Mouse (Mus musculus) embryonic facial prominence, embryonic 12.5 days (tissue): ENCODE data around the gene Spi1. TPM values are rescaled to one million over a fixed set of nuclear protein-coding genes. Genes with fewer than 3 reads are reported as not detected.
A peak's percentile ranks its signal among the peaks of the same experiment; 100 is the strongest.

Experiments
- ATAC-seq: fragments of 200-750 bp; cut with Nextera tagmentation; 2 replicates; pipeline ENCODE4 v1.8.0; 2017; ENCODE audit not compliant: insufficient number of reproducible peaks, insufficient read depth, low FRiP score, low TSS enrichment
- H3K27ac ChIP-seq: fragments of 300-500 bp; sonication (generic); 2 replicates; pipeline ENCODE4 v1.5.1; 2016; ENCODE audit warnings: mild to moderate bottlenecking
- H3K27me3 ChIP-seq: fragments of 300-500 bp; sonication (generic); 2 replicates; pipeline ENCODE4 v1.6.1; 2016; ENCODE audit warnings: mild to moderate bottlenecking, moderate library complexity
- H3K36me3 ChIP-seq: fragments of 300-500 bp; sonication (generic); 2 replicates; pipeline ENCODE4 v1.6.1; 2016; ENCODE audit warnings: mild to moderate bottlenecking
- H3K4me1 ChIP-seq: fragments of 300-500 bp; sonication (generic); 2 replicates; pipeline ENCODE4 v1.6.1; 2016
- H3K4me2 ChIP-seq: fragments of 300-500 bp; sonication (generic); replicated peaks from 2 replicates; pipeline ENCODE4 v1.6.1; 2016; ENCODE audit warnings: mild to moderate bottlenecking, moderate library complexity
- H3K4me3 ChIP-seq: fragments of 300-500 bp; sonication (generic); 2 replicates; pipeline ENCODE4 v1.5.1; 2016; ENCODE audit warnings: mild to moderate bottlenecking
- H3K9ac ChIP-seq: fragments of 300-500 bp; sonication (generic); 2 replicates; pipeline ENCODE4 v1.6.1; 2016; ENCODE audit warnings: mild to moderate bottlenecking, moderate library complexity
- H3K9me3 ChIP-seq: fragments of 300-500 bp; sonication (generic); 2 replicates; pipeline ENCODE4 v1.6.1; 2016; ENCODE audit warnings: mild to moderate bottlenecking, moderate library complexity
- WGBS: fragments of 180-500 bp; shearing (Covaris S2); methylation state at CpG from one replicate; pipeline ENCODE4 v1.1.7; 2016; 5-methylcytosine and 5-hydroxymethylcytosine counted together
- polyA plus RNA-seq: library from polyadenylated mRNA; unstranded; fragments of >200 nt; fragmentation: Nextera tagmentation; extraction: Ambion mirVana; gene quantifications from 2 replicates; pipeline ENCODE4 v1.2.1, GENCODE M21; 2016

Spi1 gene
- polyA plus RNA-seq, 1 experiment from 2014 or later: 4.0 TPM

- Histone ChIP-seq H3K27ac (peak overlapping the region; percentile 65), H3K9me3 (no peaks in the 10 kb centered on the region), H3K4me3 (peak overlapping the region; percentile 62), H3K9ac (peak overlapping the region; percentile 66), H3K27me3 (no peaks in the 10 kb centered on the region), H3K36me3 (peaks cover 22% of the 10 kb centered on the region), H3K4me2 (peak overlapping the region; percentile 94), H3K4me1 (peaks cover 15% of the 10 kb centered on the region)
- WGBS: 8% methylated on average over 14 of the region's 14 CpGs
- 0 out of 2 replicates have a peak, but pooled peaks have one; percentile 0 for ATAC-seq
These were observed 12.7 kb upstream of the Spi1 start for GRCm38 (mm10) chr2:91069306-91070000.

DNA sequence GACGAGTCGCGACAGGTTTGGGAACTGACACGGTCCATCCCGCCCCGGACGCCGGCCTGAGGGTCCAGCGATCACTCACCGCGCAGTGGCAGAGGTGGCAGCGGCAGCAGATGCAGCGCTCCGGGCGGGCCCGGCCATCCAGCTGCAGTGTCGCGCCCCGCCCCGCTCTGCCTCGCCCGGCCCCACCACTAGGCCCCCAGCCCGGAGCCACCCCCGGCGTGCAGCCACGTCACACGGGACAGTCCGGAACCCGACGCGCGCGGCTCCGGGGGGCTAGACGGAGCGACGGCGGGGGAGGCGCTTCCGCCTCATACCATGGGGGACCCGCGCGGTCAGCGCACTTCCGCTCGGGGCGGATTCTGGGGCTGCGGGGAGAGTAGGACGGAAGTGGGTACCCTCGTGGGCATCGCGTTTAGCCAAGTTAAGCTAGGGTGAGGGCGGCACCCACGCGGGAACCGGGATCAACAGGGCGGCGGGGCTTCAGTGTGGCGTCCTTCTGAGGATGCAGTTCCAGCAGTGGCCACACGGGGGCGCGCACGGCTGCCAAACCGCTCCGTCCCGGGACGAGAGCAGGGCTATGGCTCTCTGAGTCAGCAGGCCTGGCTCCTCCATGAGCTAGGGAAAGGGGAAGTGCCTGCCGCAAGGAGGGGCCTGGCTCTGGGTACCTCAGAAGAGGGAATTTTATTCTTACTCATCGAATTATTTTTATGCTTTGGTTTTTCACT is 12.0 kb upstream of the Spi1 start, which contains the start of gene Slc39a13:
Slc39a13 (minus strand) TSS at position 342 of the 725 bp plus-strand sequence.
- Histone ChIP-seq H3K4me3 (peak within 1 kb of the TSS; percentile 62), H3K4me1 (peaks cover 15% of the 10 kb centered on the region), H3K27me3 (no peaks in the 10 kb centered on the region), H3K36me3 (peaks cover 16% of the 10 kb centered on the region; the same call in 1 of the 2 replicates), H3K27ac (peak within 1 kb of the TSS; percentile 65), H3K4me2 (peak within 1 kb of the TSS; percentile 94), H3K9ac (peak within 1 kb of the TSS; percentile 66), H3K9me3 (no peaks in the 10 kb centered on the region)
- under 1% methylated on average over 58 of the region's 69 CpGs for WGBS
- peak; percentile 96 for ATAC-seq

- no peaks in the 10 kb centered on the region for H3K9me3 ChIP-seq
- peaks cover 15% of the 10 kb centered on the region for H3K4me1 ChIP-seq
- peak overlapping the region; percentile 65 for H3K27ac ChIP-seq
- ATAC-seq: 0 out of 2 replicates have a peak, but pooled peaks have one; percentile 2
- H3K4me3 ChIP-seq: peak overlapping the region; percentile 62
- H3K9ac ChIP-seq: peak overlapping the region; percentile 66; the same call in 1 of the 2 replicates
- H3K27me3 ChIP-seq: no peaks in the 10 kb centered on the region
- peaks cover 11% of the 10 kb centered on the region; the same call in 1 of the 2 replicates for H3K36me3 ChIP-seq
- WGBS: 82% methylated on average over 10 of the region's 10 CpGs
- peak overlapping the region; percentile 94 for H3K4me2 ChIP-seq
These were observed 11.1 kb upstream of the Spi1 start for GRCm38 (mm10) chr2:91071059-91071458.

- 36% methylated on average over 1 of the region's 1 CpGs for WGBS
- Histone ChIP-seq H3K27me3 (no peaks in the 10 kb centered on the region), H3K4me1 (peaks cover 15% of the 10 kb centered on the region), H3K4me2 (no peak overlapping the region), H3K4me3 (no peak overlapping the region), H3K9me3 (no peaks in the 10 kb centered on the region), H3K27ac (no peak overlapping the region), H3K36me3 (peaks cover 4% of the 10 kb centered on the region; the same call in 1 of the 2 replicates), H3K9ac (no peak overlapping the region)
- ATAC-seq: no peak
These were observed 10.1 kb upstream of the Spi1 start for GRCm38 (mm10) chr2:91072092-91072491.

GRCm38 (mm10) chr2:91077957-91078313 is 4.3 kb upstream of the Spi1 start:
- H3K4me2 ChIP-seq: peak overlapping the region; percentile 99
- 14% methylated on average over 12 of the region's 12 CpGs for WGBS
- no peaks in the 10 kb centered on the region for H3K27me3 ChIP-seq
- no peaks in the 10 kb centered on the region for H3K36me3 ChIP-seq
- H3K9me3 ChIP-seq: no peaks in the 10 kb centered on the region
- ATAC-seq: no peak
- no peak overlapping the region for H3K9ac ChIP-seq
- peaks cover 11% of the 10 kb centered on the region for H3K4me1 ChIP-seq
- H3K4me3 ChIP-seq: peak overlapping the region; percentile 55
- no peak overlapping the region for H3K27ac ChIP-seq

GRCm38 (mm10) chr2:91078314-91079025 is 3.7 kb upstream of the Spi1 start:
- peak overlapping the region; percentile 99 for H3K4me2 ChIP-seq
- H3K27me3 ChIP-seq: no peaks in the 10 kb centered on the region
- peak overlapping the region; percentile 55 for H3K4me3 ChIP-seq
- no peak overlapping the region for H3K27ac ChIP-seq
- 0% methylated on average over 26 of the region's 36 CpGs for WGBS
- peak overlapping the region; percentile 78 for H3K9ac ChIP-seq
- H3K36me3 ChIP-seq: no peaks in the 10 kb centered on the region
- no peaks in the 10 kb centered on the region for H3K9me3 ChIP-seq
- peaks cover 11% of the 10 kb centered on the region for H3K4me1 ChIP-seq
- peak; percentile 84 for ATAC-seq

DNA sequence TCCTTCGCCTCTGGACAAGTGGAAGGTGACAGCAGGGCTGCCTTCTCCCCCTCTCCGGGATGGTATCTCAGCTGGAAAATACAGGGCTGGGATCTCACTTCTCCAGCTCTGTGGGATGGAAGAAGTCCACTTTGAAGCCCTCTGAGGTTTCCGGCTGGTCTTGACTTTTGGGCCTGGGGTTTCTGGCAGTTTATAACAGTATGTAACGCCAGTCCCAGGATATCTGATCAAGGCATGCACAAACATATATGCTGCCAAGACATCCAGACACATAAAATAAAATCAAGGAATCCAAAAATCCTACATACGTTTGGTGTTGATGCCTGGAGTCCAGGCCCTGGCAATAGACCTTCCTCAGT is 3.2 kb upstream of the Spi1 start:
- H3K4me1 ChIP-seq: peaks cover 11% of the 10 kb centered on the region
- peak overlapping the region; percentile 55 for H3K4me3 ChIP-seq
- H3K36me3 ChIP-seq: no peaks in the 10 kb centered on the region
- peak overlapping the region; percentile 78 for H3K9ac ChIP-seq
- no peaks in the 10 kb centered on the region for H3K9me3 ChIP-seq
- ATAC-seq: no peak
- WGBS: 25% methylated on average over 5 of the region's 5 CpGs
- no peak overlapping the region for H3K27ac ChIP-seq
- H3K27me3 ChIP-seq: no peaks in the 10 kb centered on the region
- H3K4me2 ChIP-seq: peak overlapping the region; percentile 99

GRCm38 (mm10) chr2:91080784-91081513 is 1.2 kb upstream of the Spi1 start:
- no peak overlapping the region for H3K4me2 ChIP-seq
- no peaks in the 10 kb centered on the region for H3K27me3 ChIP-seq
- no peak for ATAC-seq
- no peak overlapping the region for H3K9ac ChIP-seq
- WGBS: 71% methylated on average over 8 of the region's 8 CpGs
- H3K36me3 ChIP-seq: no peaks in the 10 kb centered on the region
- no peak overlapping the region for H3K27ac ChIP-seq
- H3K9me3 ChIP-seq: no peaks in the 10 kb centered on the region
- H3K4me1 ChIP-seq: peaks cover 11% of the 10 kb centered on the region
- no peak overlapping the region for H3K4me3 ChIP-seq

GRCm38 (mm10) chr2:91082844-91083243 is 654 bp downstream of the Spi1 start:
- H3K4me3 ChIP-seq: no peak overlapping the region
- no peaks in the 10 kb centered on the region for H3K9me3 ChIP-seq
- no peak overlapping the region for H3K9ac ChIP-seq
- 62% methylated on average over 11 of the region's 11 CpGs for WGBS
- no peaks in the 10 kb centered on the region for H3K27me3 ChIP-seq
- H3K27ac ChIP-seq: no peak overlapping the region
- peaks cover 11% of the 10 kb centered on the region for H3K4me1 ChIP-seq
- no peak overlapping the region for H3K4me2 ChIP-seq
- no peaks in the 10 kb centered on the region for H3K36me3 ChIP-seq
- no peak for ATAC-seq

GRCm38 (mm10) chr2:91083366-91083940 is 1.3 kb downstream of the Spi1 start:
- no peak for ATAC-seq
- Histone ChIP-seq H3K4me2 (no peak overlapping the region), H3K9ac (no peak overlapping the region), H3K4me3 (no peak overlapping the region), H3K9me3 (no peaks in the 10 kb centered on the region), H3K27me3 (no peaks in the 10 kb centered on the region), H3K27ac (no peak overlapping the region), H3K4me1 (peaks cover 5% of the 10 kb centered on the region), H3K36me3 (no peaks in the 10 kb centered on the region)
- 75% methylated on average over 1 of the region's 1 CpGs for WGBS
